Mouse (Mus musculus) embryonic facial prominence, embryonic 12.5 days (tissue): ENCODE results near the gene Nap1l1. TPM values are rescaled to one million over a fixed set of nuclear protein-coding genes. Genes with fewer than 3 reads are reported as not detected.

ENCODE experiments used
- ATAC-seq: fragments of 200-750 bp; cut with Nextera tagmentation; 2 replicates; pipeline ENCODE4 v1.8.0; 2017; ENCODE audit not compliant: insufficient number of reproducible peaks, insufficient read depth, low FRiP score, low TSS enrichment
- H3K27ac ChIP-seq: fragments of 300-500 bp; sonication (generic); 2 replicates; pipeline ENCODE4 v1.5.1; 2016; ENCODE audit warnings: mild to moderate bottlenecking
- H3K27me3 ChIP-seq: fragments of 300-500 bp; sonication (generic); 2 replicates; pipeline ENCODE4 v1.6.1; 2016; ENCODE audit warnings: mild to moderate bottlenecking, moderate library complexity
- H3K36me3 ChIP-seq: fragments of 300-500 bp; sonication (generic); 2 replicates; pipeline ENCODE4 v1.6.1; 2016; ENCODE audit warnings: mild to moderate bottlenecking
- H3K4me1 ChIP-seq: fragments of 300-500 bp; sonication (generic); 2 replicates; pipeline ENCODE4 v1.6.1; 2016
- H3K4me2 ChIP-seq: fragments of 300-500 bp; sonication (generic); replicated peaks from 2 replicates; pipeline ENCODE4 v1.6.1; 2016; ENCODE audit warnings: mild to moderate bottlenecking, moderate library complexity
- H3K4me3 ChIP-seq: fragments of 300-500 bp; sonication (generic); 2 replicates; pipeline ENCODE4 v1.5.1; 2016; ENCODE audit warnings: mild to moderate bottlenecking
- H3K9ac ChIP-seq: fragments of 300-500 bp; sonication (generic); 2 replicates; pipeline ENCODE4 v1.6.1; 2016; ENCODE audit warnings: mild to moderate bottlenecking, moderate library complexity
- H3K9me3 ChIP-seq: fragments of 300-500 bp; sonication (generic); 2 replicates; pipeline ENCODE4 v1.6.1; 2016; ENCODE audit warnings: mild to moderate bottlenecking, moderate library complexity
- WGBS: fragments of 180-500 bp; shearing (Covaris S2); methylation state at CpG from one replicate; pipeline ENCODE4 v1.1.7; 2016; 5-methylcytosine and 5-hydroxymethylcytosine counted together
- polyA plus RNA-seq: library from polyadenylated mRNA; unstranded; fragments of >200 nt; fragmentation: Nextera tagmentation; extraction: Ambion mirVana; gene quantifications from 2 replicates; pipeline ENCODE4 v1.2.1, GENCODE M21; 2016

Gene Nap1l1
- polyA plus RNA-seq, 1 experiment from 2014 or later = 315 TPM

DNA sequence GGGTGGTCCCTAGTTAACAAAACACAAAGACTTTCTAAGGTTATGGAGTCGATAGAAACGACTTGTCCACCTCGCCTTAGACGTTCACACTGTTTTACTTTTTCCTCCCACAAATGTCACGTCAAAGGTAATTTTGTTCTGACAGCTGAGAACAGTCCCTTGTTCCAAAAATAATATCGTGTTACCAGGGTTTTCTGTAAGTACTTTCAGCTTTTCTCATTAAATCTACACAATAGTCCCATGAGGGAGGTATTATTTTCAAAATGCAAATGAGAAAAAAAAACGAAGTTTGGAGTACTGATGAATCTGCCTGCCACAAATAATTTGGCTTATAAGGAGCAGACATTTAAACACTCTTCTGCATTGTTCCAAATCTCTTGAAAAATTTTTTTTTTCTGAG lies 14.9 kb upstream of the Nap1l1 start:
- Histone ChIP-seq H3K4me1 (0 out of 2 replicates have a peak, but pooled peaks cover 6% of the 10 kb centered on the region), H3K9ac (no peak overlapping the region), H3K9me3 (no peaks in the 10 kb centered on the region), H3K4me2 (no peak overlapping the region), H3K27ac (no peak overlapping the region), H3K27me3 (no peaks in the 10 kb centered on the region), H3K36me3 (no peaks in the 10 kb centered on the region), H3K4me3 (no peak overlapping the region)
- ATAC-seq = no peak
- 41% methylated on average over 7 of the region's 7 CpGs for WGBS

DNA sequence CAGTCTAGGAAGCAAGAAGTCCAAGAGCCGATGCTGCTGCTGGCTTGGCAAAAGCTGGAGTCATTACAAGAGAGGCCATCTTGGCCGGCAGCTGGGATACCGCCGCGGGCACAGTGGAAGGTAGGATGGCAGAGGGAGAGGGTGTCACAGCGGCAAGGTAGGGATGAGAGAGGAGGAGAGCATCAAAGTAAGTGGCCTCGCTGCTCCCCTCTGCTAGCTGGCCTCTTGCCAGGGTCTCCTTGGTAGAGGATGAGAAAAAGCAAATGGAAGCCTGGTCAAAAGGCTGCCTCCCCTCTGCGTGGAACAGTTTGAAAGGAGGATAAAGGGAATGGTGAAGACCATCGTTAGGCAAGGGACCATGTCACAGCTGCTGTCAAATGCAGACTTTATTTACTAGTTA lies 14.0 kb upstream of the Nap1l1 start:
- ATAC-seq = no peak
- WGBS = 83% methylated on average over 9 of the region's 9 CpGs
- H3K27ac ChIP-seq = no peak overlapping the region
- no peaks in the 10 kb centered on the region for H3K9me3 ChIP-seq
- H3K4me3 ChIP-seq = no peak overlapping the region
- 0 out of 2 replicates have a peak, but pooled peaks cover 6% of the 10 kb centered on the region for H3K4me1 ChIP-seq
- no peaks in the 10 kb centered on the region for H3K27me3 ChIP-seq
- no peaks in the 10 kb centered on the region for H3K36me3 ChIP-seq
- H3K9ac ChIP-seq = no peak overlapping the region
- no peak overlapping the region for H3K4me2 ChIP-seq

DNA sequence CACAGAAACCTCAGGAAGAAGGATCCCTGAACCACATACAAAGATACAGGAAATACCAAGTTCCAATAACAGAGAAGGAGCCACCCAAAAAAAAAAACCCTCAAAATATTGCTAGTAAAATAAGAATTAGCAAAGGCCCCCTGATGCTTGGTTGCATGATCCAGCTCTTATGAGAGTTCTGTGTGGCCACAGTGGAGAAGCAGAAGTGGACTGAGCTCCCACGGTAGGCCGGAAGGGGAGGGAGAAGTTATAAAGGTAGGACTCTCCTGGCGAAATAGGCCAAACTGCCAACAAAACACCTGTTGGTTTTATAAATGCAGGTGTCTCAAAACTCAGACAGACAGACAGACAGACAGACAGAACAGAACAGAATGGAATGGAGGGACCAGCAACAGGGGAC lies 13.1 kb upstream of the Nap1l1 start:
- Histone ChIP-seq H3K4me1 (0 out of 2 replicates have a peak, but pooled peaks cover 6% of the 10 kb centered on the region), H3K9me3 (no peaks in the 10 kb centered on the region), H3K27ac (no peak overlapping the region), H3K4me2 (no peak overlapping the region), H3K27me3 (no peaks in the 10 kb centered on the region), H3K9ac (no peak overlapping the region), H3K4me3 (no peak overlapping the region), H3K36me3 (no peaks in the 10 kb centered on the region)
- no peak for ATAC-seq
- WGBS = 82% methylated on average over 3 of the region's 3 CpGs

DNA sequence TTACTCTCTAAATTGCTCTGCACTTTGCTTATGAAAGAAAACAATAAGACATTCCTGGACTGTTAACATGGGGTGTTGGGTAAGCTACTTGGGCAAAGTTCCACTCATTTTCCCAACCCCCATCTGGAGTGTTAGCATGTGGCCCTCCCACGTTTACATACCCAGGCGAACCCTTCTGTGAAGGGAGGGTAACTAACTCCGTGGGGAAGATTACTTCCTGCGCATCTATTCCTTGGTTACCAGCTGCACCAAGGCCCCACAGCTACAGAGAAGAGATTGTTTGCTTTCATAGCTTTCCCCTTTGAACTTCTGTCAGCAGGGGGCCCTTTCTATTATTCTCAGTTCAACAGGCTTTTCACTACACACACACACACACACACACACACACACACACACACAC lies 12.6 kb upstream of the Nap1l1 start:
- Histone ChIP-seq H3K27ac (no peak overlapping the region), H3K9ac (no peak overlapping the region), H3K4me2 (no peak overlapping the region), H3K27me3 (no peaks in the 10 kb centered on the region), H3K4me3 (no peak overlapping the region), H3K9me3 (no peaks in the 10 kb centered on the region), H3K4me1 (0 out of 2 replicates have a peak, but pooled peaks cover 6% of the 10 kb centered on the region), H3K36me3 (no peaks in the 10 kb centered on the region)
- 15% methylated on average over 4 of the region's 4 CpGs for WGBS
- 0 out of 2 replicates have a peak, but pooled peaks have one; percentile 28 for ATAC-seq

DNA sequence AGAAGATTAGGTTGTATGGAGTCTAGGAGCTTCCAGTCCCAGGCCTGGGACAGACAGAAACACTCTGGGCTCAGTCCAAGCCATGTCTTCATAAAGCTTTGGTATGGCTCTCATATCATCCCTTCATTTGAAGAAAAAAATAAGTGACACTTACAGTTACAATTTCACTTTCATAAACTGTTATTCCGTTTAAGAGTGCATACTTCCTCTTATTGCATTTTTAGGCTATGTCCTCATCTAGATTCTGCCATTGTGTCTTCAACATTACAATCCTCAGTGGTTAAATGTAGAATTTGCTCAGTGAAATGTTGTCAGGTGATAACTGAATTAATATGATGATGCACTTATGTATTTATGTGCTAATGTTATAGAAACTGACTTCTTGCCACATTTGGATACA lies 8.2 kb upstream of the Nap1l1 start:
- no peak for ATAC-seq
- H3K4me2 ChIP-seq = no peak overlapping the region
- no peak overlapping the region for H3K4me3 ChIP-seq
- no peaks in the 10 kb centered on the region for H3K4me1 ChIP-seq
- H3K36me3 ChIP-seq = no peaks in the 10 kb centered on the region
- H3K9ac ChIP-seq = no peak overlapping the region
- H3K9me3 ChIP-seq = no peaks in the 10 kb centered on the region
- H3K27me3 ChIP-seq = no peaks in the 10 kb centered on the region
- H3K27ac ChIP-seq = no peak overlapping the region
- WGBS = 82% methylated on average over 1 of the region's 1 CpGs

DNA sequence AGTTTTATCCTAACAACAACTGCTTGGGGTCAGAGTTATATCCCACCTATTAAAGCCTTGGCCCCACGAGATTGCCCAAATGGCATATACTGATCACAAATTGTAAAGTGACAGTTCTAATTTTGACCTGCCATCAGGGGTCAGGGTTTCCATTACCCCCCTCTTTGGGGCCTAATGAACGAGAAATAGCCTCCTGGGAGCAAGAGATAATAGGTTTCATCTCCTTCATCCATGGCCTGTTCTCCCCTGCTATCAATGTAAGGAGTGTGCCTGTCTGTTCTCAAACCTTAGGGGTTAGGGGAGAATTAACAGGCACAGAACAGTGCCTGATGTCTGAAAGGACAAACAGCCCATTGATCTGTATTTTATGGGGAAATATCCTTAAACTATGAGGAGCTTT lies 7.6 kb upstream of the Nap1l1 start:
- Histone ChIP-seq H3K27me3 (no peaks in the 10 kb centered on the region), H3K9me3 (no peaks in the 10 kb centered on the region), H3K27ac (no peak overlapping the region), H3K4me2 (no peak overlapping the region), H3K4me1 (no peaks in the 10 kb centered on the region), H3K9ac (no peak overlapping the region), H3K36me3 (no peaks in the 10 kb centered on the region), H3K4me3 (no peak overlapping the region)
- 43% methylated on average over 2 of the region's 2 CpGs for WGBS
- ATAC-seq = no peak

GRCm38 (mm10) chr10:111471166-111471565 lies 1.9 kb upstream of the Nap1l1 start:
- H3K4me2 ChIP-seq = no peak overlapping the region
- ATAC-seq = no peak
- no peaks in the 10 kb centered on the region for H3K36me3 ChIP-seq
- no peaks in the 10 kb centered on the region for H3K27me3 ChIP-seq
- H3K9me3 ChIP-seq = no peaks in the 10 kb centered on the region
- no peak overlapping the region for H3K9ac ChIP-seq
- no peak overlapping the region for H3K27ac ChIP-seq
- H3K4me3 ChIP-seq = no peak overlapping the region
- WGBS = 89% methylated on average over 9 of the region's 9 CpGs
- peaks cover 20% of the 10 kb centered on the region for H3K4me1 ChIP-seq

DNA sequence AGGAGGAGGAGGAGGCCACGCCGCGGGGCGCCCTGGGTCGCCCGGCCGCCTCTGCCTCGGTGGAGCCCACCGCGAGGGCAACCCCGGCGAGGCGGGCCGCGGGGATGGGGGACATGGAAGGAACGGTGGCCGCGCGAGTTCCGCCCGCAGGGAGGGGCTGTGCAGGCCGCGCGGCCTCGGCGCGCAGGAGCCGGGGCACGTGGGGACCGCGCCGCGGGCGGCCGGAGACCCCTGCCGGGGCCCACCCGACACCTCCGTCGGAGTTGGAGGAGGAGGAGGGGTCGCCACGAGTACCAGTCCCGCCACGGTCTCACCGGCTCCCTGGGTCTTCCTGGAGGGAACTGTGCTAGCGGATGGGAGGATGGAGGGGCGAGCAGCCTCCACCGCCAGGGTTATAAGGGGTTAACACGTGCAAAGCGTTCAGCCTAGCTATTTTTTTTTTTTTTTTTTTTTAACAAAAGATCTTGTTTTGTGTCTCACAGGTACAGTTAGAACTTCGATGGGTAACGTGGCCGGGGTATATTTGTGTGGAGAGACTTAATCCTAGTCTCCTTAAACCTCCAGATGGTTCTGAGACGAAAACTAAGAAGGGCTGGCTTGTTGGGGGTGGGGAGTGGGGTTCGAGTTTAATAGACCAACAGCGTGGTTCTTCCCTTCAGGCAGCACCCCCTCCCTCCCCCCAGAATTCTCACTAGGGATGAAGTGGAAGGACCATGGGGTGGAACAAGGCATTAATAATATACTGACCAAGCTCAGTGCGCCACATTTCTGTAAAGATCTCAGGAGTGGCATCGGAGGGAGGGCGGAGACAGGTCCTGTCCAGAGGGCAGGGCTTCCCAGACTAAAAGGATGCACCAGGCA lies 718 bp downstream of the Nap1l1 start:
- no peaks in the 10 kb centered on the region for H3K9me3 ChIP-seq
- under 1% methylated on average over 54 of the region's 58 CpGs for WGBS
- H3K36me3 ChIP-seq = no peaks in the 10 kb centered on the region
- H3K4me2 ChIP-seq = peak overlapping the region; percentile 74
- peak overlapping the region; percentile 96 for H3K4me3 ChIP-seq
- peak; percentile 61 for ATAC-seq
- no peaks in the 10 kb centered on the region for H3K27me3 ChIP-seq
- H3K4me1 ChIP-seq = peaks cover 20% of the 10 kb centered on the region
- H3K27ac ChIP-seq = peak overlapping the region; percentile 97
- H3K9ac ChIP-seq = peak overlapping the region; percentile 97

DNA sequence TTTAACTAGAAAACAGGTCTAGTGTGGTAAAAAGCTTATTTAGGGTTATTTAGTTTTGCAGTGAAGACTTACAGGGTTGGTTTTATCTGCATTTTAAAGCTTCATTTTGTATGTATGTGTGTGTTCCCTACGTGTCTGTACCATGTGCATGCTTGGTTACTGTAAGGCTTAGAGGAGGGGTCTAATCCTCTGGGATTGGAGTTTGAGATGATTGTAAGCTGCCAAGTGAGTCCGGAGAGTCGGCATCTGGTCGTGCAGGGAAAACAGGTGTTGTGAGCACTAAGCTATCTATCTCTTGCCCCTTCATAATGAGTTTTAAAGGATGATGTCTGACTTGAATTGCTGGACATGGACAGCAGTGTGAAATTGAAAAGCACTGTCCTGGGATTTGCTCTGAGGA lies 3.3 kb downstream of the Nap1l1 start:
- no peak overlapping the region for H3K9ac ChIP-seq
- ATAC-seq = no peak
- no peak overlapping the region for H3K27ac ChIP-seq
- H3K4me2 ChIP-seq = no peak overlapping the region
- H3K9me3 ChIP-seq = no peaks in the 10 kb centered on the region
- H3K27me3 ChIP-seq = no peaks in the 10 kb centered on the region
- peaks cover 31% of the 10 kb centered on the region for H3K4me1 ChIP-seq
- 57% methylated on average over 4 of the region's 4 CpGs for WGBS
- H3K4me3 ChIP-seq = no peak overlapping the region
- H3K36me3 ChIP-seq = peaks cover 8% of the 10 kb centered on the region

GRCm38 (mm10) chr10:111476989-111477510 lies 4.0 kb downstream of the Nap1l1 start:
- H3K9ac ChIP-seq = no peak overlapping the region
- no peak overlapping the region for H3K27ac ChIP-seq
- no peaks in the 10 kb centered on the region for H3K9me3 ChIP-seq
- peaks cover 28% of the 10 kb centered on the region for H3K4me1 ChIP-seq
- no peak for ATAC-seq
- H3K27me3 ChIP-seq = no peaks in the 10 kb centered on the region
- no peak overlapping the region for H3K4me3 ChIP-seq
- 85% methylated on average over 6 of the region's 6 CpGs for WGBS
- H3K36me3 ChIP-seq = peaks cover 16% of the 10 kb centered on the region
- H3K4me2 ChIP-seq = no peak overlapping the region

GRCm38 (mm10) chr10:111479599-111479998 lies 6.6 kb downstream of the Nap1l1 start:
- ATAC-seq = no peak
- peaks cover 23% of the 10 kb centered on the region for H3K4me1 ChIP-seq
- H3K4me3 ChIP-seq = no peak overlapping the region
- H3K27me3 ChIP-seq = no peaks in the 10 kb centered on the region
- 76% methylated on average over 5 of the region's 5 CpGs for WGBS
- no peak overlapping the region for H3K9ac ChIP-seq
- no peak overlapping the region for H3K27ac ChIP-seq
- no peak overlapping the region for H3K4me2 ChIP-seq
- no peaks in the 10 kb centered on the region for H3K9me3 ChIP-seq
- peaks cover 32% of the 10 kb centered on the region for H3K36me3 ChIP-seq

DNA sequence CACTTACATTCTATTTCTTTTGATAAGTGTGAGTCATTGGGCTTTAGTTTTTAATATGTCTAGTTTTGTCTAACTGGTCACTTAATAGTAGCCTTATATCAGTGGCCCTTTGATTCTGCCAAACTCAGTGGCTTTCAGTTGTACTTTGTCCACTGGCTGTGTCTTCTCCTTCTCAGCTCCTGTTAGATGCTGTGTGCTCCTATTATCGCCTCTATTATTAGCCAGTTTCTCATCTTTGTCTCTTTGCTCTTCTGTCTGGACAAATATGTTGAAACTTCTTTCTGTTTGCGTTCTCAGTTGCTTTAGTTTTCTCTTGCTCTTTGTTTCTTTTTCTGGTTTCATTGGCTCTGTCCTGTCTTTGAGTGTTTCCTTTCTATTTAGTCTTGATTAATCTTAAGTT lies 9.6 kb downstream of the Nap1l1 start:
- H3K27me3 ChIP-seq = no peaks in the 10 kb centered on the region
- H3K9ac ChIP-seq = no peak overlapping the region
- no peak overlapping the region for H3K4me3 ChIP-seq
- WGBS = 96% methylated on average over 2 of the region's 2 CpGs
- peaks cover 58% of the 10 kb centered on the region for H3K36me3 ChIP-seq
- no peak for ATAC-seq
- H3K4me2 ChIP-seq = no peak overlapping the region
- H3K9me3 ChIP-seq = no peaks in the 10 kb centered on the region
- no peak overlapping the region for H3K27ac ChIP-seq
- peaks cover 11% of the 10 kb centered on the region for H3K4me1 ChIP-seq
